Mouse (Mus musculus): ENCODE data around the gene Gm3776. TPM values are rescaled to one million over a fixed set of nuclear protein-coding genes. Genes with fewer than 3 reads are reported as not detected.

The Gm3776 gene
- total and polyA plus RNA-seq, 3 experiments: not detected

DNA sequence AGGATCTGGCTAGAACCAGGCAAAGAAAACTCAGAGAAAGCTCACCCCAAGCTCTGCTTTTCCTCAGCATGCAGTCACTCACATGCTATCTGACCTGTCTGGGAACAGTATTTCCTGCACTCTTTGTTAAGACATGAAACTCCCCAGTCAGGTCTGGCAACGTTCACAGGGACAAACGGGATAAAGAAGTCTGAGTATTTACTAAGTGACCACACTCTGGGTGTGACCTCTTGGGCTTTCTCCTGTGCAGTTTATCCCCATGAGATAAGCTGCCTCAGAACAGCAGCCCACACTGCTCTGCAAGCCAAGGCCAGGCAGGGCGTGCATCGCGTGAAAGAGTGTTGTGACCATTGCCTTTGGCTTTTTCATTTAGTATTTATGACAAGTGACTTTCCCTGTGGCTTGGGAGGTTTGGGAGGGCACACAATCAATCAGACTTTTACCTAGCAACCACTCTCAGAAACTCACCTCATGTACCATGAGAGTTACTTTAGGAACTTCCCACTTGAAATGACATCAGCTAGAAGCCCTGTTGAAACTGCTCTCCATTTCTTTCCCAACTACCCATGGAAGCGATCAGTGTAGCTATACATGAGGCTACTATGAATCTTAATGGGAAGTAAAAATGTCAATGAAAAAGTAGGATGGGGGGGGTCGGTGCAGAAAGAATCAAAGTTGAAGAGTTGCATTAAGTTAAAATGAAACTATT is 44.4 kb upstream of the Gm3776 start:
- TF ChIP-seq CTCF (conservative IDR thresholded peaks at IDR 0.05 in 1 of 2, IDR thresholded peaks at IDR 0.05 in 1 of 2; ENCODE audit: low read depth in 2 of 2, low read length in 2 of 2): no peak
- no peak for TF ChIP-seq UBTF (IDR thresholded peaks at IDR 0.05; ENCODE audit: low read depth, low read length)
- TF ChIP-seq JUND (conservative IDR thresholded peaks at IDR 0.05; ENCODE audit: low read depth, low read length): no peak
- TF ChIP-seq POLR2AphosphoS2 (IDR thresholded peaks at IDR 0.05; ENCODE audit: low read depth, low read length): no peak
- TF ChIP-seq BHLHE40 (IDR thresholded peaks at IDR 0.05; ENCODE audit: low read depth, low read length): no peak
- TF ChIP-seq ELF1 (IDR thresholded peaks at IDR 0.05; ENCODE audit: low read depth, low read length): no peak
- no peak for TF ChIP-seq GABPA (IDR thresholded peaks at IDR 0.05; ENCODE audit: insufficient replicate concordance, low read depth, low read length)
- no peak overlapping the region for H3K27ac ChIP-seq (ENCODE audit: insufficient read depth, low read depth)
- no peaks in the 10 kb centered on the region for H3K79me2 ChIP-seq (replicated peaks; ENCODE audit: control insufficient read depth, extremely low read depth, insufficient read depth, poor library complexity, severe bottlenecking)
- H3K9ac ChIP-seq (ENCODE audit: insufficient read depth, low read depth): no peak overlapping the region
- no peaks in the 10 kb centered on the region; a peak in 1 of 4 replicates for H3K4me1 ChIP-seq (ENCODE audit: control insufficient read depth in 1 of 2, insufficient read depth in 2 of 2)
- H3K4me3 ChIP-seq (replicated peaks in 1 of 3; ENCODE audit: low read depth in 2 of 3, low read length in 2 of 3, poor library complexity in 1 of 3): no peak overlapping the region
- no peak for DNase-seq (ENCODE audit: extremely low read depth)
- in situ Hi-C loops (cut with MboI; ENCODE audit: low pct_ligation_motif_present, low pct_unique_long_range_greater_than_20kb, low sequenced_read_pairs): no loop called here
- H3K9me3 ChIP-seq (replicated peaks; ENCODE audit: low read length): peaks cover 2% of the 10 kb centered on the region
- H3K36me3 ChIP-seq (replicated peaks in 1 of 2; ENCODE audit: control insufficient read depth in 1 of 2, insufficient read depth in 1 of 2, low read length in 1 of 2): no peaks in the 10 kb centered on the region
- H3K27me3 ChIP-seq (replicated peaks): no peaks in the 10 kb centered on the region
- dilution Hi-C loops (cut with MboI; ENCODE audit: extremely low pct_ligation_motif_present, extremely low pct_unique_long_range_greater_than_20kb, low sequenced_read_pairs): no loop called here
- H3K4me2 ChIP-seq (ENCODE audit: insufficient read depth, low read depth, poor library complexity, severe bottlenecking): no peak overlapping the region

DNA sequence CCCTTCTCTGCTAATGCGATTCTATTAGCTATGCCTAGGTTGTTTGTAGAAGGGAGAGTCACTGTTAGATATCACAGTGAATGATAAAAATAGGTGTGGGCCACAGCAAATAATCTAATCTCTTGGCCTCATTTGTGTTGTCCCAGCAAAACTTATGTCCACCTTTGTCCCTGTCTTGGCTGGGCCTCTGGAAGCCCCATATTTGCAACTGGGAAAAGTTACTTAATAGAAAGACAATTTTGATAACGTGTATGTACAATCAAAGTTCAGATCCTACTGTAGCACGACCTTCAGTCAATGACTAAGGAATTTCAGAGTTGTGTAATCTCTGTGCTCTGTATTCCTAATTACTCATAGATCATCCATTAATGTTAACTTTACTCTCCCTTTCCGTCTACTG is 39.9 kb upstream of the Gm3776 start:
- H3K9ac ChIP-seq (ENCODE audit: insufficient read depth, low read depth): no peak overlapping the region
- H3K4me1 ChIP-seq (ENCODE audit: control insufficient read depth in 1 of 2, insufficient read depth in 2 of 2): no peaks in the 10 kb centered on the region; a peak in 1 of 4 replicates
- H3K27ac ChIP-seq (ENCODE audit: insufficient read depth, low read depth): no peak overlapping the region
- H3K4me3 ChIP-seq (replicated peaks in 1 of 3; ENCODE audit: low read depth in 2 of 3, low read length in 2 of 3, poor library complexity in 1 of 3): no peak overlapping the region
- in situ Hi-C loops (cut with MboI; ENCODE audit: low pct_ligation_motif_present, low pct_unique_long_range_greater_than_20kb, low sequenced_read_pairs): no loop called here
- no peak overlapping the region for H3K4me2 ChIP-seq (ENCODE audit: insufficient read depth, low read depth, poor library complexity, severe bottlenecking)
- no peaks in the 10 kb centered on the region for H3K36me3 ChIP-seq (replicated peaks in 1 of 2; ENCODE audit: control insufficient read depth in 1 of 2, insufficient read depth in 1 of 2, low read length in 1 of 2)
- TF ChIP-seq TBP (conservative IDR thresholded peaks at IDR 0.05; ENCODE audit: low read depth, low read length) (no peak), RCOR1 (conservative IDR thresholded peaks at IDR 0.05; ENCODE audit: low read depth, low read length) (no peak), MEF2A (IDR thresholded peaks at IDR 0.05; ENCODE audit: borderline replicate concordance, low read depth, low read length) (no peak), RAD21 (IDR thresholded peaks at IDR 0.05; ENCODE audit: low read depth, low read length) (no peak), IRF4 (IDR thresholded peaks at IDR 0.05; ENCODE audit: low read depth, low read length) (no peak), TCF12 (IDR thresholded peaks at IDR 0.05; ENCODE audit: low read depth, low read length) (no peak), MAZ (IDR thresholded peaks at IDR 0.05; ENCODE audit: low read depth, low read length) (no peak), ZNF384 (IDR thresholded peaks at IDR 0.05; ENCODE audit: low read depth, low read length) (no peak), POLR2AphosphoS2 (IDR thresholded peaks at IDR 0.05; ENCODE audit: low read depth, low read length) (no peak), ETS1 (conservative IDR thresholded peaks at IDR 0.05; ENCODE audit: low read depth, low read length) (no peak)
- H3K27me3 ChIP-seq (replicated peaks): no peaks in the 10 kb centered on the region
- H3K79me2 ChIP-seq (replicated peaks; ENCODE audit: control insufficient read depth, extremely low read depth, insufficient read depth, poor library complexity, severe bottlenecking): no peaks in the 10 kb centered on the region
- DNase-seq (ENCODE audit: extremely low read depth): no peak
- H3K9me3 ChIP-seq (replicated peaks; ENCODE audit: low read length): peaks cover 2% of the 10 kb centered on the region
- dilution Hi-C loops (cut with MboI; ENCODE audit: extremely low pct_ligation_motif_present, extremely low pct_unique_long_range_greater_than_20kb, low sequenced_read_pairs): no loop called here
